Mouse (Mus musculus) intestine, embryonic 14.5 days (tissue): ENCODE measurements at regions not wholly inside any gene's neighbourhood (a gene's known extent, or its start where the extent isn't known, plus 50 kb on each side); places are given as distances from the start of the nearest gene placed in this dataset.

ENCODE experiments used
- ATAC-seq: fragments of 200-750 bp; cut with Nextera tagmentation; replicated peaks from 2 replicates; pipeline ENCODE4 v1.8.0; 2017; ENCODE audit warnings: low read depth, moderate number of reproducible peaks, moderate TSS enrichment, moderate library complexity; ENCODE audit not compliant: low FRiP score, low TSS enrichment
- DNase-seq: peaks from one replicate; pipeline ENCODE4 v3.0.0-alpha.2; 2018; ENCODE audit warnings: low spot score
- H3K27ac ChIP-seq: fragments of 300-500 bp; sonication (generic); 2 replicates; pipeline ENCODE4 v1.5.1; 2014; ENCODE audit warnings: low read depth, mild to moderate bottlenecking, control low read depth
- H3K27me3 ChIP-seq: fragments of 300-500 bp; sonication (generic); replicated peaks from 2 replicates; pipeline ENCODE4 v1.6.1; 2014; ENCODE audit warnings: low read length, control low read depth; ENCODE audit not compliant: control insufficient read depth, insufficient read depth
- H3K36me3 ChIP-seq: fragments of 300-500 bp; sonication (generic); 2 replicates; pipeline ENCODE4 v1.6.1; 2014; ENCODE audit warnings: low read length, control low read depth; ENCODE audit not compliant: control insufficient read depth, insufficient read depth
- H3K4me1 ChIP-seq: fragments of 300-500 bp; sonication (generic); replicated peaks from 2 replicates; pipeline ENCODE4 v1.6.1; 2014; ENCODE audit warnings: low read length, control low read depth, mixed read lengths; ENCODE audit not compliant: control insufficient read depth, insufficient read depth
- H3K4me2 ChIP-seq: fragments of 300-500 bp; sonication (generic); 2 replicates; pipeline ENCODE4 v1.6.1; 2014; ENCODE audit warnings: low read length
- H3K4me3 ChIP-seq: fragments of 300-500 bp; sonication (generic); 2 replicates; pipeline ENCODE4 v1.5.1; 2014; ENCODE audit warnings: low read depth, low read length, control low read depth, mixed read lengths
- H3K9ac ChIP-seq: fragments of 300-500 bp; sonication (generic); 2 replicates; pipeline ENCODE4 v1.6.1; 2014; ENCODE audit warnings: mild to moderate bottlenecking, low read length
- H3K9me3 ChIP-seq: fragments of 300-500 bp; sonication (generic); 2 replicates; pipeline ENCODE4 v1.6.1; 2016; ENCODE audit warnings: low read length, control low read depth; ENCODE audit not compliant: control insufficient read depth
- WGBS: fragments of 180-500 bp; shearing (Covaris S2); extraction: QIAGEN DNeasy Blood & Tissue Kit; methylation state at CpG from one replicate; pipeline ENCODE4 v1.1.7; 2014; 5-methylcytosine and 5-hydroxymethylcytosine counted together

- H3K4me3 ChIP-seq: no peak overlapping the region
- no peak overlapping the region for H3K9ac ChIP-seq
- 41% methylated on average over 3 of the region's 3 CpGs for WGBS
- no peak overlapping the region for H3K27ac ChIP-seq
- no peaks in the 10 kb centered on the region for H3K36me3 ChIP-seq
- H3K4me1 ChIP-seq: no peaks in the 10 kb centered on the region
- H3K27me3 ChIP-seq: no peaks in the 10 kb centered on the region
- ATAC-seq: no peak
- H3K4me2 ChIP-seq: no peak overlapping the region
- no peaks in the 10 kb centered on the region for H3K9me3 ChIP-seq
- DNase-seq: no peak
These were observed 487.7 kb upstream of the Hs6st1 start for GRCm38 (mm10) chr1:35580474-35580873.

- Histone ChIP-seq H3K9ac (no peak overlapping the region), H3K4me1 (no peaks in the 10 kb centered on the region), H3K27ac (no peak overlapping the region), H3K9me3 (0 out of 2 replicates have a peak, but pooled peaks cover 2% of the 10 kb centered on the region), H3K4me3 (no peak overlapping the region), H3K27me3 (no peaks in the 10 kb centered on the region), H3K4me2 (no peak overlapping the region), H3K36me3 (no peaks in the 10 kb centered on the region)
- 77% methylated on average over 2 of the region's 2 CpGs for WGBS
- DNase-seq (no peak), ATAC-seq (no peak)
These were observed 480.3 kb upstream of the Hs6st1 start for GRCm38 (mm10) chr1:35587900-35588299.

- H3K4me2 ChIP-seq: no peak overlapping the region
- H3K36me3 ChIP-seq: no peaks in the 10 kb centered on the region
- WGBS: 71% methylated on average over 3 of the region's 3 CpGs
- no peak overlapping the region for H3K27ac ChIP-seq
- H3K4me1 ChIP-seq: no peaks in the 10 kb centered on the region
- no peaks in the 10 kb centered on the region for H3K27me3 ChIP-seq
- no peak overlapping the region for H3K9ac ChIP-seq
- H3K4me3 ChIP-seq: no peak overlapping the region
- 0 out of 2 replicates have a peak, but pooled peaks cover 2% of the 10 kb centered on the region for H3K9me3 ChIP-seq
- ATAC-seq (no peak), DNase-seq (no peak)
These were observed 479.3 kb upstream of the Hs6st1 start for GRCm38 (mm10) chr1:35588939-35589338.

- H3K4me2 ChIP-seq: no peak overlapping the region
- DNase-seq (no peak), ATAC-seq (no peak)
- H3K27ac ChIP-seq: no peak overlapping the region
- H3K4me1 ChIP-seq: no peaks in the 10 kb centered on the region
- no peaks in the 10 kb centered on the region for H3K27me3 ChIP-seq
- H3K4me3 ChIP-seq: no peak overlapping the region
- no peaks in the 10 kb centered on the region for H3K36me3 ChIP-seq
- H3K9ac ChIP-seq: no peak overlapping the region
- H3K9me3 ChIP-seq: no peaks in the 10 kb centered on the region
- WGBS: 91% methylated on average over 3 of the region's 3 CpGs
These were observed 467.4 kb upstream of the Hs6st1 start for GRCm38 (mm10) chr1:35600847-35601246.

GRCm38 (mm10) chr1:35615131-35615530 lies 453.1 kb upstream of the Hs6st1 start:
- Histone ChIP-seq H3K36me3 (no peaks in the 10 kb centered on the region), H3K9ac (no peak overlapping the region), H3K4me3 (no peak overlapping the region), H3K9me3 (no peaks in the 10 kb centered on the region), H3K4me2 (no peak overlapping the region), H3K27ac (no peak overlapping the region), H3K27me3 (no peaks in the 10 kb centered on the region), H3K4me1 (no peaks in the 10 kb centered on the region)
- WGBS: 66% methylated on average over 3 of the region's 3 CpGs
- ATAC-seq: no peak
- no peak for DNase-seq

- ATAC-seq (no peak), DNase-seq (no peak)
- Histone ChIP-seq H3K4me1 (no peaks in the 10 kb centered on the region), H3K4me2 (no peak overlapping the region), H3K27me3 (no peaks in the 10 kb centered on the region), H3K9ac (no peak overlapping the region), H3K4me3 (no peak overlapping the region), H3K27ac (no peak overlapping the region), H3K36me3 (no peaks in the 10 kb centered on the region), H3K9me3 (no peaks in the 10 kb centered on the region)
- WGBS: 83% methylated on average over 4 of the region's 4 CpGs
These were observed 448.7 kb upstream of the Hs6st1 start for GRCm38 (mm10) chr1:35619476-35619875.

GRCm38 (mm10) chr1:35642595-35642994 lies 425.6 kb upstream of the Hs6st1 start:
- Histone ChIP-seq H3K4me2 (no peak overlapping the region), H3K27me3 (no peaks in the 10 kb centered on the region), H3K9ac (no peak overlapping the region), H3K4me3 (no peak overlapping the region), H3K36me3 (no peaks in the 10 kb centered on the region), H3K9me3 (no peaks in the 10 kb centered on the region), H3K4me1 (no peaks in the 10 kb centered on the region), H3K27ac (no peak overlapping the region)
- ATAC-seq: peak; percentile 78
- no peak for DNase-seq
- 23% methylated on average over 7 of the region's 7 CpGs for WGBS

- Histone ChIP-seq H3K27me3 (no peaks in the 10 kb centered on the region), H3K4me1 (no peaks in the 10 kb centered on the region), H3K36me3 (no peaks in the 10 kb centered on the region), H3K9ac (no peak overlapping the region), H3K9me3 (no peaks in the 10 kb centered on the region), H3K4me2 (no peak overlapping the region), H3K4me3 (no peak overlapping the region), H3K27ac (no peak overlapping the region)
- 79% methylated on average over 13 of the region's 13 CpGs for WGBS
- ATAC-seq (no peak), DNase-seq (no peak)
These were observed 414.9 kb upstream of the Hs6st1 start for GRCm38 (mm10) chr1:35653119-35653956.

GRCm38 (mm10) chr1:35663006-35663405 lies 405.2 kb upstream of the Hs6st1 start:
- Histone ChIP-seq H3K9me3 (no peaks in the 10 kb centered on the region), H3K36me3 (no peaks in the 10 kb centered on the region), H3K9ac (no peak overlapping the region), H3K4me2 (no peak overlapping the region), H3K27ac (no peak overlapping the region), H3K4me1 (no peaks in the 10 kb centered on the region), H3K4me3 (no peak overlapping the region), H3K27me3 (no peaks in the 10 kb centered on the region)
- ATAC-seq (no peak), DNase-seq (no peak)
- WGBS: 94% methylated on average over 4 of the region's 4 CpGs
